Mouse (Mus musculus) thymus, adult 2 months (tissue): ENCODE measurements at regions not wholly inside any gene's neighbourhood (a gene's known extent, or its start where the extent isn't known, plus 50 kb on each side); places are given as distances from the start of the nearest gene placed in this dataset.
A peak's percentile ranks its signal among the peaks of the same experiment; 100 is the strongest.

Experiments
- DNase-seq: peaks from one replicate; pipeline ENCODE4 v3.0.0; 2021
- H3K27ac ChIP-seq: fragments of 200-500 bp; 2 replicates; pipeline ENCODE4 v1.5.1; 2012; ENCODE audit warnings: low read length, control low read depth; ENCODE audit not compliant: control insufficient read depth, insufficient read depth
- H3K27me3 ChIP-seq: fragments of 200-500 bp; 2 replicates; pipeline ENCODE4 v1.6.1; 2012; ENCODE audit warnings: mild to moderate bottlenecking, low read length, moderate library complexity, mixed read lengths; ENCODE audit not compliant: control insufficient read depth, insufficient read depth
- H3K36me3 ChIP-seq: fragments of 200-500 bp; 2 replicates; pipeline ENCODE4 v1.6.1; 2012; ENCODE audit warnings: mild to moderate bottlenecking, low read length, moderate library complexity; ENCODE audit not compliant: control insufficient read depth, insufficient read depth
- H3K4me1 ChIP-seq: fragments of 200-500 bp; replicated peaks from 2 replicates; pipeline ENCODE4 v1.6.1; 2012; ENCODE audit warnings: low read length; ENCODE audit not compliant: control insufficient read depth, insufficient read depth
- H3K4me3 ChIP-seq: fragments of 200-500 bp; 2 replicates; pipeline ENCODE4 v1.5.1; 2012; ENCODE audit warnings: mild to moderate bottlenecking, low read length, control low read depth, moderate library complexity; ENCODE audit not compliant: control insufficient read depth, insufficient read depth
- CTCF ChIP-seq: fragments of 200-500 bp; IDR thresholded peaks from 2 replicates; pipeline ENCODE4 v1.5.1; 2012; ENCODE audit warnings: mild to moderate bottlenecking, control low read depth, low read length, moderate library complexity, borderline replicate concordance; ENCODE audit not compliant: control insufficient read depth, poor library complexity, insufficient read depth; ENCODE audit errors: extremely low read depth
- POLR2A ChIP-seq: fragments of 200-500 bp; IDR thresholded peaks from 2 replicates; pipeline ENCODE4 v1.6.1; 2012; ENCODE audit warnings: mild to moderate bottlenecking, low read length, control low read depth, moderate library complexity; ENCODE audit not compliant: control insufficient read depth, poor library complexity, insufficient read depth; ENCODE audit errors: extremely low read depth
- WGBS: fragments of 180-500 bp; shearing (Covaris S2); methylation state at CpG from one replicate; pipeline ENCODE4 v1.1.7; 2018; 5-methylcytosine and 5-hydroxymethylcytosine counted together

DNA sequence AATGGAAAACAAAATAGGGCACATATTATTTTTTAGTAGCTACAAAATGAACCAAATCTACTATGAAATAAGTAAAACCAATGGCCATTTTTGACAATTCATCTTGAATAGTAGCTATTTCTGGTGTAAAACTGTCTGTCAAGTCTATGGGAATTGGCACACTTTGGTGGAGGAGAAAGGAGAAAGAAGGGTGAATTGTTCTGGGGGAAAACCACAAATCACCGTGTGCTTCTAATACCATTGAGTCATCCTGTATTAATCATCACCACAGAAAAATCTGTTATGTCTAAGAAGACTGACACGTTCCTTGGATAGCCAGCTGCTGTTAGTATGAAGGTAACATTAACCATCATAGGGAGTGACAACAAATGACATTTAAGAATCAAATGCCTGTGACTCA lies 123.7 kb upstream of the Ufm1 start:
- no peak overlapping the region for H3K4me3 ChIP-seq
- no peak for DNase-seq
- no peaks in the 10 kb centered on the region for H3K27me3 ChIP-seq
- no peaks in the 10 kb centered on the region for H3K36me3 ChIP-seq
- no peak for TF ChIP-seq POLR2A
- 58% methylated on average over 2 of the region's 2 CpGs for WGBS
- no peaks in the 10 kb centered on the region for H3K4me1 ChIP-seq
- no peak overlapping the region for H3K27ac ChIP-seq

DNA sequence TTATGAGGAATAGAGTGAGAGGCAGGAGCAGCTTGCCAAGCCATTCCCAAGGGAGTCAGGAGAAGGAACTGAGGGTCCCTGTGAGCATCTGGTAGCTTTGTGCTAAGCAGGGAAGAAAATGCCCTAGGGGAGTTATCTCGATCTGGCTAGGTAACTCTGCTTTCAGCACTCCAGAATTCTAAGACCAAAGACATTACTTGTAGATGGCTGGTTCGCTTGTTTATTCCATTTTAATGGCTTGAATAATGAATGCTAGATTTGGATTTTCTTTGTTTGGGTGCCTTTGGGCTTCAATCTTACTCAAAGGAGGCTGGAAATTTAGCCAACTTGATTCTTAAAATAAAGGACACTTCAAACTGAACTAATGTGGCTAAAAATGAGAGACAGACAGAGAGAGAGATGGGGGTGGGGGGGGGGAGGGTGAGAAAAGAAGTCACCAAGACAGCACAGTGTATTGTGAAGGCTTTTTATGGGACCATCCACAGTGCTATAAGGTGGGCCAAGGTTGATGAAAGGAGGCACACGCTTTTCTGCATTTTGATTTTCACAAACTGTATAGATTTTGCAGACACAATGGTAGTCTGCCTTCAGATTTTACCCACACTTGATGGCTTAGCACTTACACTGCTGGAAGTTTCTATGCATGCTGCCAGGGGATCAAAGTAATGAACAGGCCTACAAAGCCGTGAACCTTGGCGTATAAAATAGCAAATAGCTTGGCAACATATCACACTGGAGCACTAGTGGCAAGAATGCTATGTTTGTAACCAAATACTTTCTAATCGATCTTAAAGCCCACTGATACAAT lies 121.3 kb upstream of the Ufm1 start:
- DNase-seq, result no peak
- H3K27ac ChIP-seq, result no peak overlapping the region
- no peaks in the 10 kb centered on the region for H3K4me1 ChIP-seq
- no peak for TF ChIP-seq CTCF
- no peak for TF ChIP-seq POLR2A
- no peaks in the 10 kb centered on the region for H3K27me3 ChIP-seq
- H3K4me3 ChIP-seq, result no peak overlapping the region
- WGBS, result 93% methylated on average over 6 of the region's 6 CpGs
- H3K36me3 ChIP-seq, result no peaks in the 10 kb centered on the region

DNA sequence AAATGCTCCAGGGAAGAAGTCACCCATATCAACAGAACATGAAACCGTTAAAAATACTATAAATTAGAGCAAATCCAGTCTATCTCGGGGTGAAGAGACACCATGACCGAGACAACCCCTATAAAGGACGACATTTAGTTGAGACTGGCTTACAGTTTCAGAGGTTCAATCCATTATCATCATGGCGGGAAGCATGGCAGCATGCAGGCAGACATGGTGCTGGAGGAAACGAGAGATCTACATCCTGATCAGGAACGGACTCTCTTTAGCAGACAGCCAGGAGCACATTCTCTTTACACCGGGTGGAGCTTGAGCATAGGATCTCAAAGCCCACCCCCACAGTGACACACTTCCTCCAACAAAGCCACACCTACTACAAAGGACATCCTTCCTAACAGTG lies 118.7 kb upstream of the Ufm1 start:
- 94% methylated on average over 8 of the region's 8 CpGs for WGBS
- no peak for DNase-seq
- Histone ChIP-seq H3K4me3 (no peak overlapping the region), H3K36me3 (no peaks in the 10 kb centered on the region), H3K27ac (no peak overlapping the region), H3K27me3 (no peaks in the 10 kb centered on the region), H3K4me1 (no peaks in the 10 kb centered on the region)
- TF ChIP-seq POLR2A (no peak), CTCF (no peak)

DNA sequence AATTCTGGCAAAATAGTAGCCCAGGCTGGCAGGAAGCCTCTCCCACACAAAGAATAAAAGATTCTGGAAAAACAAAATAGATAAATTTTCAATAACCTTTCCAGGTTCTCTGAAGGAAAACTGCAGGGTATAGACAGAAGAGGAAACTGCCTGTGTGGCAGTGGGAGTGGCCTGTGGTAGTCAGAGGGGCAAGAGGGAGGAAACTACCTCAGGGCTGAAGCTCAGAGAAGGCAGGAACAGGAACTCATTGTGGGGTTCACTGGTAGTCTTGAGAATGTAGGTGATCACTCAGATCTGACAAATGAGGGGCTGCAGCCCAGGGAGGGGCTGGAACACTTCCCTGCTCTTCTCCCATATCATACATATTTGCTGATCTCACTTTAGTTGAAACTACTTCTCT lies 118.0 kb upstream of the Ufm1 start:
- Histone ChIP-seq H3K36me3 (no peaks in the 10 kb centered on the region), H3K4me3 (no peak overlapping the region), H3K27me3 (no peaks in the 10 kb centered on the region), H3K27ac (no peak overlapping the region), H3K4me1 (no peaks in the 10 kb centered on the region)
- DNase-seq, result no peak
- no peak for TF ChIP-seq CTCF
- TF ChIP-seq POLR2A, result no peak

DNA sequence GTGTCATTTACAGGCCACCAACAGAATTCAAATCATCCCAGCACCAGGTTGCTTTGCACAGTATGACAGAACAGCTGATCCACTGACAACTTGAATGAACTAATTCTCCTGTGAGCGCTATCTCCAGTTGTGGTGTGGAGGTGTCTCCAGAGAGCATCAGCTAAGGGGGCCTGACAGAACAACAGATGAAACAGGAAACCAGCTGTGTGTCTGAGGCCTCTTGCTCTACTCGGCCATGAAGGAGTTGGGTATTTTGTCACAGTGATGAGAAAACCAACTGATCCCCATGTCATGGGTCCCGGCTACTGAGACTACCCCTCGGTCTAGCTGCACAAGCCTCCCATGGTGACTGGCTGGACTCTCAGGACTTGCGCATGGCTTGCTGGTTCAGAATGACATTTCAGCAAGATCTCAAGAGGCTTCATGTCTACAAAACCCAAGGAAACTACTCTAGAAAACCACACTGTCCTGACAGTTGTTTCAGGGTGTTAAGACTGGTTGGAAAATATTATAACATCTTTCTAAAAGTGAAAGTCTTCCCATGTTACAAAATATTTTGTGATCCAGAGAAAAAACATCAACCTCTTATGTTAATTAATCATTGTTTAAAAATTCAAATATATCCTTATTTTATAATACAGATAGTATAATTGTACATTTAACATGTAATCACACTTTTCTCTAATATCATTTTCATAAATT lies 113.9 kb upstream of the Ufm1 start:
- WGBS, result 61% methylated on average over 5 of the region's 5 CpGs
- H3K4me1 ChIP-seq, result no peaks in the 10 kb centered on the region
- DNase-seq, result no peak
- no peaks in the 10 kb centered on the region for H3K36me3 ChIP-seq
- H3K27ac ChIP-seq, result no peak overlapping the region
- H3K27me3 ChIP-seq, result no peaks in the 10 kb centered on the region
- no peak overlapping the region for H3K4me3 ChIP-seq
- no peak for TF ChIP-seq POLR2A
- TF ChIP-seq CTCF, result no peak

DNA sequence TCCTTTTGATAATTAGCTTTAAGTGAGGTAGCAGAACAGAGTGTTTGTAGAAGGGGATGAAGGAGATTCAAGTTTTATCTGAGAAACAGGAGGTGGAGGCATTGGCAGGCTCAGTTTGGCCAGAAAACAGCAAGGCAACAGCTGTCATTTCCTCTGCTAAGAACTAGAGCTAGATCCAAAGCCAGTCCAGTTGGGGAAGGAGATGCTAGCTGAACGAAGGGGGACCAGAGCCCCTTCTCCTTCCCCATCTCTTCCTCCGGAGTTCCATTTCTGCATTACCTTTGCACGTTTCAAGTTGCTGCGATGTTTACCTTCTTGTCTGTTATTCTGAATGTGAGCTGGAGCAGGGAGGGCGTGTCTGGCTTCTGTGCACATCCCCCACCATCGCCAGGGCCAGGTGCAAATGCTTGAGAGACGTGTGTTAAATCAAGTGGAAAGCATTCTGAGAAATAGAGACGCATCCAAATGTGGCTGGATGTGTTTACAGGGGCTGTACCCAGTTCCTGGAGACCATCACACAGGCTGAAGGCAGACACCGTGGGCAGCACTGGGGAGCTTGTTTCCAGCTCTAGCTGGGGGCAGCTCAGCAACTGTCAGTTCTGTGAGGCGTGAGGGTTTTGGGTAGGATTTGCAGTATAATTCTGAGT lies 111.4 kb upstream of the Ufm1 start:
- Histone ChIP-seq H3K4me3 (no peak overlapping the region), H3K4me1 (no peaks in the 10 kb centered on the region), H3K36me3 (no peaks in the 10 kb centered on the region), H3K27ac (no peak overlapping the region), H3K27me3 (no peaks in the 10 kb centered on the region)
- no peak for TF ChIP-seq POLR2A
- no peak for TF ChIP-seq CTCF
- 47% methylated on average over 10 of the region's 10 CpGs for WGBS
- peak; percentile 8 for DNase-seq
